Mouse (Mus musculus): ENCODE data around the gene Olfr1118.
"Not testable (repeated sequence)": the region's sequence is repeated elsewhere in the genome, so short reads cannot be mapped to it uniquely, and the experiment has no call there.

Gene Olfr1118

DNA sequence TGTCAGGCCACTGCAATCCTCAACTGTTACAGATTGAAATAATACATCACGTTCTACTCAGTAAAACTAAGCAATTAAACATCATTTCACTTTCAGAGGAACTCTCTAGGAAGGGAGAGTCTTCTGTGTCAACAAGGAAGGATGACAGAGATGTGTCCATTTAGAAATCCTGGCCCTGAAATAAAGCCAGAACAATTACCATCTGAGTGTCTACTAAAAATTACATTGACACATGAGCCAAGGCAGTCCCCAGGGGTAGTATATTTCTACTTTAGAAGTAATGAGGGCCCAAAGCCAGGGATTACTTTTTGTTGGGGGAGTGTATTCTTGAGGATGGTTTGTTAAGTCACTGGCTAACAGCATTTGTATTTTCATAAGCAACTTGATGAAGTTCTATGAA is at the start of gene Olfr1118:
Gene Olfr1118, plus strand, starts transcription at position 301 of the 400 bp plus-strand sequence.
- DNase-seq: no peak

DNA sequence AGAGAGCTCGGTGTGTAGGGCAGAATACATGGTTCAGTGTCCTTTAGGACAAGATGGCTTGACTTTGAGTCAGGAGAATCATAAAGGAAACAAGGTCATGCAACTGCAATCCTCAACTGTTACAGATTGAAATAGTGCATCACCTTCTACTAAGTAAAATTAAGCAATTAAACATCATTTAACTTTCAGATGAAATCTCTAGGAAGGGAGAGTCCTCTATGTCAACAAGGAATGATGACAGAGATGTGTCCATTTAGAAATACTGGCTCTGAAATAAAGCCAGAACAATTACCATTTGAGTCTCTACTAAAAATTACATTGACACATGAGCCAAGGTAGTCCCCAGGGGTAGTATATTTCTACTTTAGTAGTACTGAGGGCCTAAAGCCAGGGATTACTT is 40.1 kb upstream of the Olfr1118 start, which contains the start of gene Olfr1116:
Gene Olfr1116, plus strand, starts transcription at position 301 of the 400 bp plus-strand sequence.
- no peak for DNase-seq

DNA sequence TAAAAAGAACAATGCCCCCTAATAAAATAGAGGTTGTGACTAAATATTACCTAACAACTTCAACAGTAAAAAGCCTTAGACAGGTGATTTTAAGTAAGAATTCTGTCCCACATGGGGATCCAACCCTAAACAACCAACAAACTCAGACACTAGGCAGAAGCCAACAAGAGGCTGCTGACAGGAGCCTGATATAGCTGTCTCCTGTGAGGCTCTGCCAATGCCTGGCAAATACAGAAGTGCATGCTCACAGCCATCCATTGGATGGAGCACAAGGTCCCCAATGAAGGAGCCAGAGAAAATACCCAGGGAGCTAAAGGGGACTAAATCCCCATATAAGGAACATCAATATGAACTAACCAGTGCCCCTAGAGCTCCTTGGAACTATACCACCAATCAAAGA is 13.4 kb upstream of the Olfr1118 start:
- not testable (repeated sequence) for DNase-seq

DNA sequence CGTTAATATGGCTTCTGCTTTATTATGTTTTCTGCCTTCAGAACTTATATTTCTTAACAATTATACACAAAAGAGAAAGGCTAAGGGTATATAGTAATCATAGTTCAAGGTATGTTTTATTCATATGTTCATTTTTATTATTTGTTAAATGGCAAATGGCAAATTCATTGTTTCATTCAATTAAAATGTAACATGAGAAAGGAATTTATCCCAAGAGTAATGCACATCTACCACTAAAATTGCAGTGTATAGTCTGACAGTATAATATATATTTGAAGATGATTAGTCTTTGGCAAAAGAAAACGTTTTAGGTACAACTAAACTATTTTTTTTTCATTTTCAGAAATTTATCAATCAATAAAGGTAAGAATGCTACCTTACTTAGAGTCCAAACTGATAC is 47.1 kb downstream of the Olfr1118 start, which contains the start of gene Olfr1120:
Gene Olfr1120, plus strand, starts transcription at position 301 of the 400 bp plus-strand sequence.
- DNase-seq: no peak

DNA sequence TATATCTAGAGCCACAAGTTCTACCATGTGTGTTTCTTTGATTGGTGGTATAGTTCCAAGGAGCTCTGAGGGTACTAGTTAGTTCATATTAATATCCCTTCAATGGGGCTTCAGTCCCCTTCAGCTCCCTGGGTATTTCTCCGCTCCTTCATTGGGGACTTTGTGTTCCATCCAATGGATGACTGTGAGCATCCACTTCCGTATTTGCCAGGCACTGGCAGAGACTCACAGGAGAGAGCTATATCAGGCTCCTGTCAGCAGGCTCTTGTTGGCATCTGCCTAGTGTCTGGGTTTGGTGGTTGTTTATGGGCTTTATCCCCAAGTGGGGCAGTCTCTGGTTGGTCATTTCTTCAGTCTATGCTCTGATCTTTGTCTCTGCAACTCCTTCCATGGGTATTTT is 52.7 kb downstream of the Olfr1118 start:
- DNase-seq: not testable (repeated sequence)

Data from lung, postnatal 10 days (tissue).